Mouse (Mus musculus) gastrocnemius, adult 8-10 months (tissue): Measurements from ENCODE around the gene Ndufs3. TPM values are rescaled to one million over a fixed set of nuclear protein-coding genes. Genes with fewer than 3 reads are reported as not detected.

Experiments used
- DNase-seq, 2 experiments: peaks; one replicate each; pipeline ENCODE4 v3.0.0; 2022; ENCODE audit warnings: low spot score in 2 of 2
- total RNA-seq, 4 experiments: library from RNA; stranded (reverse); gene quantifications; 2 replicates each; pipeline ENCODE4 v1.2.4; 2022

Gene Ndufs3
- 100 to 1,000 TPM; 495 to 615 (median 547) TPM for total RNA-seq

DNA sequence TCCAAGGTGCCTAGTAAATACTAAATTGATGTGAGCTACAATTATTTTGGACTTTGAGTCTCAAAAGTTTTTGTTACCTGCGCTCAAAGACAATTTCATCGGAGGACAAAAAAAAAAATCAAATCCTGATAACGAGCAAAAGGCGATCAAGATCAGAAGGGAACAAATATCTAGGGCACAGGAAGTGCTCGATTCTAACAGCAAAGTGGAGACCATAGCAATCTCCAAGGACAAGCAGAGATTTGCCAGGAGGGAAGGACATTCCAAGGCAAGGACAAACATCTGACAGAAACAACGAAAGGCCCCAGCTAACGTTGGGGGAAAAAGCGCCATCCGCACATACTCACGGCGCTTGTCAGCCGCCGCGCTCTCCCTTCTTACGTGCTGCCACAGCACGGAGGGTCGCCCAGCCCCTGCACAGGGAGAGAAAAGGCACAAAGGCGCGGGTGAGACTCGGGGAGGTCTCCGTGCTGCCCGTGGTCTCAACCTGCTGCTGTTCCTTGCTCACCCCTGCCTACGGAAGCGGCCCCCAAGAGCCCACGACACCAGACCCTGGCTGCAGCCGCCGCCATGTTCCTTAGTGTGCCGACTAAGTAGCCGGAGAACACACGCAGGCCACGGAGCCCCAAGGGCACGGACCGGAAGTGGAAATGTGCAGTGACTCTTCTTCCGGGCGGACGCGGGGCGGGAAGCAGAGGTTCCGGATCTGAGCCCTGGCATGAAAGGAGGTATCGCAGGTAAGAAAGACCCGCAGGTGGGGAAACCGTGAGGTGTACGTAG lies at the start of gene Ndufs3, which contains the start of gene Kbtbd4:
Gene Ndufs3 (minus strand): TSS at position 752 of the 780 bp plus-strand sequence.
Gene Kbtbd4 (plus strand): TSS at position 665 of the 780 bp plus-strand sequence.
- peak; percentile 72 to 75 for DNase-seq

DNA sequence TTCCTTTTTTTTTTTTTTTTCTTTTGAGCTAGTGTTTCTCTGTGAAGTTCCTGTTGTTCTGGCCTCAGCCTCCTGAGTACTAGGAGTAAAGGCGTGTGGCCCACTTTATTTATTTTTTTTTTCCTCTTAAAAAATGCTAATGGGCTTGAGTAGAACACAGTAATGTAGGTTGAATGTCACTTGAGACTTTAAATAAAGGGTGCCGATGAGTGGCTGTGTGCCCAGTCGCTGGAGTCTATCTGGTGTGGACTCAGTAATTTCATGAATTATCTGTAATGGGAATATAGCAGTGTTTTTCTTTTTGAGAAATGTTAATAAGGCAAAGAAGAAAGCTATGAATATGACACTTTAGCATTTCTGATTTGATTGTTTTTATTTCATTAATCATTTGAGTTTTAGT lies 48.8 kb upstream of the Ndufs3 start:
- no peak for DNase-seq

DNA sequence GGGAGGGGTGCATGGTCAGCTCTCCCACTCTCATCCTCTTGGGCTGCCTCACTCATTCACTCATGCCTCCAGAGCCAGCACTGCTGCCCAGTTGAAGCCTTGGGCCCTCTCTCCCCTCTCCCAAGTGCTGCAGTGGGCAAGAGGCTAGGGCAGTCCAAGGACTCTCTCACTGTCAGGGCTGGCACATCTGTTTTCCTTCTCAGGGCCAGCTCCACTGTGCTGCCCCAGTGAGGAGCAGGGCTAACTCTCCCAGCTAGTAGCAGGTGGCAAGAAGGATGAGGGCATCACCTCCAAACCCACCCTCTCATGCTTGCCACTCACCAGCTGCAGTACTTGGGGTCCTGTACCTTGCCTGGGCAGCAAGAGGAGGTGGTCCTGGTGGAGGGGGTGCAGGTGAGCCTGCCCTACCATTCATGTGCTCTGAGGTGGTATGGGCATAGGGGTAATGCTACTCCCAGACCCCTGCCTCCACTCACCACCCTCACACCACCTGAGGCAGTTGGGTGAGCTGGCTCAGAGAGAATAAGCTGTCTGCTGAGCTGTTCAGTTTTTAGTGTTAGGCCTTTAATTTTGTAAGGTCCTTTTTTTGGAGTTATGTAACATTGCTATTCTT lies 46.1 kb upstream of the Ndufs3 start:
- DNase-seq = no peak

DNA sequence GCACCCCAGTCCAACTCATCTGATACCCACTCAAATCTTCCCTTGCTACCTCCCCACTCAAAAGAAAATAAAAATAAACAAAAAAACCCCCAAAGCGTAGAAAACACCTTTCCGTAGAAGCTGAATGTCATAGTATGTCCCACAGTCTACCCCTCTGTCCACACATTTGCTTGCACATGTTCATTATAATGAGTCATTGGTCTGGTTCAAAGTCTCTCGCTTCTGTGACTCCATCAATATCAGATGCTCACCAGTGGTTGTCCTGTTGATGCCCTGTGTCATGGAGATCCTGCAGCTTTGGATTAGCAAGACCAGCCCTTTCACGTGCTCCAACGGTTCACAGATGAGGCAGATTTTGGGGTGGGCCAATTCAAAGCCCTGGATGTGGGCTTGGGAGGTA lies 45.5 kb upstream of the Ndufs3 start:
- no peak for DNase-seq

DNA sequence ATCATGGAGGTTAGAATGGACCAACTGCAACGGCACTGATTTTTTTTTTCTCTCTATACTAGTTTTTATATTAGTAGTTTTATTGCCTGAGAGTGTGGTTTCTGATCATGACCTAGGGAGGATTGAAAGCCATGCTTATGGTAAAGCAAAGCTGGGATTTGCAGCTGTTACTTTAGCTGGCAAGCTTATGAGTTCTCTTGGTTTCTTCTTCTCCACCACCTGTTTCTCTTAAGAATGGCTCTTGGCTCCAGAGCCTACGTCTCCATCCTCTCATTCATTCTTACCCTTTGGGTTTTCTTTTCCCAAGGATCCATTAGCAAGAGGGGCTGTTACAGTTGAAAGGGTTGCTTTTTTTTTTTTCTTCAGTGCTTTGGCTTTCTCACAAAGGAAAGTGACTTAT lies 37.1 kb upstream of the Ndufs3 start:
- DNase-seq = no peak

DNA sequence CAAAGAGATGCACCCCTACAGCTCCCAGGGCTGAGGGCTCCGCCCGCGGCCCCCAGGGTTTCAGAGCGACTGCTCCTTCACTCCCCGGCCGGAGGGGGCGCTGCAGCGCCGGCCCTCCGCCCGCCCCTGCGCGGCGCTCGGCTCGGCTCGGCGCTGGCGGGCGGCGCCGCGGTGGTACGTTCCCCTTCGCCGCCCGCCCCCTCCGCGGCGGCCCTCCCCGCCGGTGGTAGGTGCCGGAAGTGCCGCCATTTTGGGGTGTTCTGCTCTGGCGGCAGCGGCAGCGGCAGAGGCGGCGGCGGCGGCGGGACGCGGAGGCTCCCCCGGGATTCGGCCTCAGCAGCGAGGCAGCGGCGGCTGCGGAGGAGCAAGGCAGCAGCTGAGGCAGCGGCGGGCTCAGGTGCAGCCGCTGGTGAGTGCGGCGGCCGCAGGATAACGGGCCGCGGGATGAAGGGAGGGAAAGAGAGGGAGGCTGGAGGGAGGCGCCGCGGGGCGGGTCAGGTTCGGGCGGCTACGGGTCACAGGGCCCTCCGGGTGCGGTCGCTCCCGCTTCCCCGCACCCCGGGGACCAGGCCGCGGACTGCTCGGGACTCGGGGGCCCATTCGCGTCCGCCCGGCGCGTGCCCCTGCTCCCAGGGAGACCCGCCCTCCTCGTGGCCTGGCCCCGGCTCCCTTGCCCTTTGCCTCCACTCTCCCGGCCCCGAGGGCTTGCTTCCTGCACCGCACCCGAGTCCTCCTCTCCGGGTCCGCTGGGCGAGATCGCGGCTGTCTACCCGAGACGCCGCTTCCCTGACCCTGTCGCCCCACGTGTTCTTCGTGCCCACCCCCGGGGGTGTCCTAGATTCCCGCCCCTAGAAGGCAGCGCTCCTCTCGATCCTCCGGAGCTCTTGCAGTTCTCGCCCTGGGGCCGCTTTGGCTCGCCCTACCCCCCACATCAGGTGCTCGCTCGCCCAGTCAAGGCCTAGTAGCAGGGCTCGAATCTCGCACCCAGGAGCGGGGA lies 35.9 kb upstream of the Ndufs3 start, which contains the start of gene Celf1:
Gene Celf1 (plus strand): TSS at position 150 of the 997 bp plus-strand sequence.
- peak; percentile 70 to 75 for DNase-seq

DNA sequence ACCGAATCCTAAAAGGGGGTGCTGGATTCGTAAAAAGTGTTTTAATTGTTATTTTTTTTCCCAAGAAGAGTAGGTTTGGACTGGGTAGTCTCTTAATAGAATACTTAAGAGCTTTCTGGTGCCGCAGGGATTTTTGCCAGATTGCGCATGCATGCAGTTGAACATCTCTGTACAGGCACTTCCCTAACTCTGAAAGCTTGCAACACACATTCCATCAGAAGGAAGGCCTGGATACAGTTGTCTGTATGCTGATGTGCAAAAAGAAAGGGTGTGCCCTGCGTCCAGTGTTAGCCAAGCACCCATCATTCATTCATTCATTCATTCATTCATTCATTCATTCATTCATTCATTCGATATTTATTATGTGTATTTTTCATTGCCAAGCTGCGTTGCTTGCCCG lies 35.1 kb upstream of the Ndufs3 start:
- no peak for DNase-seq

DNA sequence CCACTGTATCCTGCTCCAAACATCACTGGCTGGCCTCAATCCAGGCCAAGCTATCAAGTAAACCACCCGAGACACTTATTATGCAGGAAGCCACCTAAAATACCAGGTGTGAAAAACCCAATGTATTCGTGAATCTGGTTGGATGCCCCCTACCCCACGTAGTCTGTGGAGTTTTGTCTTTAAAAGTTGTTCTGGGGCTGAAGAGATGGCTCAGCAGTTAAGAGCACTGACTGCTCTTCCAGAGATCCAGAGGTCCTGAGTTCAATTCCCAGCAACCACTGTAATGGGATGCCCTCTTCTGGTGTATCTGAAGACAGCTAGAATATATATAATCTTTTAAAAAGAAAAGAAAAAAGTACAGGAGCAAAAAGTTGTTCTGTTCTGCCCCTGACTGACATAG lies 33.7 kb upstream of the Ndufs3 start:
- no peak for DNase-seq

DNA sequence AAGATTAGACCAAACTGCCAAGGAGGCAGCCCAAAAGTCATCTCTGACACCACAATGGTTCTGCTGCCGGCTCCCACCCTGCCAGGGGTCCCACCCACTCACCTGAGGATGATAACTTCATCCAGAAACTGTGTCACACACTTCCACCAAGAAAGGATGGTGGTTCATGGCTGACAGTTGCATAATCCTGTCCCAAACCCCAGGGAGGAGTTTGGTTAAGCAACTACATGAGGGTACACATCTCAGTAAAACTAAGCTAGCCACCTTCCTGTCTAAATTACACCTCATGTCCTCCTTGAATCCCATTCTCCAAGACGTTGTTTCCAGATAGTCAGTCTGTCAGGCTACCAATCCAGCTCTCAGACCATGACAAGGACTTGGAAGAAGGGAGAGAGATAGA lies 27.6 kb upstream of the Ndufs3 start:
- no peak for DNase-seq

DNA sequence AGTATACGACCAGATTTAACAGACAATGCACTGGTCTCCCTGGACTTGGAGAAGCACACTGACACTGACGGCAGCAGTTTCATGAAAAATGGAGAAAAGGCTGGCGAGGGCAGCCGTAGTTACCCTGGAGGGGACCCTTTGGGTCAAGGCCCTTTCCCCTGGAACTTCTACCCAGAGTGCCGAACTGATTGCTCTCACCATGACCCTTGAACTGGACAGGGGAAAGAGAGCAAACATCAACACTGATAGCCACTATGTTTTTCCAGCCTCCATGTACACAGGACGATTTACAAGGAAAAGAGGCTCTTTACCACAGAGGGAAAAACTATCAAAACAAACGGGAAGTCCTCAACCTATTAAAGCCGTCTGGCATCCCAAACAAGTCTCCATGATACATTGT lies 27.2 kb upstream of the Ndufs3 start:
- no peak for DNase-seq

DNA sequence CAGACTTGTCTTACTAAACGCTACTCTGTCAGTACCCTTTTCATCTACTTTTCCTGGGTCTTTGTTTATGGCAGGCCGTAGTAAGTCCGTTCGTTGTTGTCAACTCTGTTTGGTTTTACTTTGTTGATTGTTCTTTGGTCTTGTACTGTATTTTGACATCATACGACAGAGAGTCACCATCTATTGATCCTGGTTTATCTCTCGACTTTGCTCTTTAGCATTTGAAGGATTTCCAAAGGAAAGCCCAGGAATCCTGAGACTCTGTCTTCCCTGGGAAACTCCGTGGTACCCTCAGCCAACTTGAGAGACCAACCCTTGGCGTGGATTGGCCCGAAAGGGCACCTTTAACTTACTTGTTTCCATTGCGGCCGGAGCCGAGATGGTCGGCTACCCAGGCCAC lies 23.9 kb upstream of the Ndufs3 start:
- no peak for DNase-seq

DNA sequence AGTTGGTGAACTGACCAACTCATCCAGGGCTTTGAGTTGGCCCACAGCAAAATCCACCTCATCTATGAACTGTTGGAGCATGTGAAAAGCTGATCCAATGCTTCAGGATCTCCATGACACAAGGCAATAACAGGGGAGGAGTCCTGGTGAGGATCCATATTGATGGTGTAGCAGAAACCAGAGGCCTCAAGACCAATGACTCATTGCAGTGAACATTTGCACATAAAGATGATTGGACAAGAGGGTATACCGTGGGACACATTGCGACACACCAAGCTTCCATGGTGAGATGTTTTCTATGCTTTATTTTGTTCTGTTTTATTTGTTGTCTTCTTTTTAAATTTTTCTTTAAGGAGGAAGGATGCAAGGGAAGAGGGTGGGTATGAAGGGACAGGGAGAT lies 18.0 kb upstream of the Ndufs3 start:
- no peak for DNase-seq

DNA sequence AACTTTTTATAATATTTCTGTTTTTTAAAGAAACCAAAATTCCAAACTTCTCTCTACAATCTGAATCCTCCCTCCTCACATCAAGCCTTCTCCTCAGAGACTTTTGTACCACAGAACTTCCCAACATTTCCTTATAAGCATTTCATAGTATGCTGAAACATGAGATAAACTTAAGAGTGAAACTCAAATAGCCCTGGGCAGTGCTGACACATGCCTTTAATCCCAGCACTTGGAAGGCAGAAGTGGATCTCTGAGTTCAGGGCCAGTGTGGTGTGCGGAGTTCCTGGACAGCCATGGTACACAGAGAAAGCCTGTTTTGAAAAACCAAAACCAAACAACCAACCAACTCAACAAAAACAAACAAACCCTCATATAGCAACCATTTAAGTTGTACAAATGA lies 16.6 kb upstream of the Ndufs3 start:
- DNase-seq = no peak

DNA sequence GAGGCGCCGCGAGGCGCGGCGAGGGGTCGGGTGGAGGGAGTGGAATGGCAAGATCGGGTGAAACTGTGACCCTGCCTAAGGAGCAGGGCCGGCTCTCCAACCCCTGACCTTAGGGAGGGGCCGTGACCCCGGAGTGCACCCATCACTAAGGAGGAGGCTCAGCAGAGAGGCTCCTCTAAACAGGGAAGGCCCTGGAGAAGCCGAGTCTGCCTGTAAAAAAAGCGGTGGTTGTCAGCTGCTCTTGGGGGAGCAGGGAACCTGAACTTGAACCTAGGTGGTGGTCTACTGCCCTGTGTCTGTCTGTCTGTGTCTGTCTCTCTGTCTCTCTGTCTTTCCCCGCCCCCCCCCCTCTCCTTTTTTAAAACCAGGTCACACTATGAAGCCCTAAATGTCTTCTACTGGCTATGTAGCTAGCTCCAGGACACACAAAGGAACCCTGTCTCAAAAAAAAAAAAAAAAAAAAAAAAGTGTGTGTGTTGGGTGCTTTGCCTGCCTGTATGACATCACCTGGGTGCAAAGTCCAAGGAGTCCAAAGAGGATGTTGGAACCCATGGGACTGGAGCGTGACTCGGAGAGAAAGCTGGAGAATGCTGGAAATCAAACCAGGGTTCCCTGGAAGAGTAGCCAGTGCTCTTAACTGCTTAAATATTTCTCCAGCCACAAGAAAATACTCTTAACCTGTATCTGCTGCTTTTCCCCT lies 13.5 kb upstream of the Ndufs3 start:
- DNase-seq = no peak

DNA sequence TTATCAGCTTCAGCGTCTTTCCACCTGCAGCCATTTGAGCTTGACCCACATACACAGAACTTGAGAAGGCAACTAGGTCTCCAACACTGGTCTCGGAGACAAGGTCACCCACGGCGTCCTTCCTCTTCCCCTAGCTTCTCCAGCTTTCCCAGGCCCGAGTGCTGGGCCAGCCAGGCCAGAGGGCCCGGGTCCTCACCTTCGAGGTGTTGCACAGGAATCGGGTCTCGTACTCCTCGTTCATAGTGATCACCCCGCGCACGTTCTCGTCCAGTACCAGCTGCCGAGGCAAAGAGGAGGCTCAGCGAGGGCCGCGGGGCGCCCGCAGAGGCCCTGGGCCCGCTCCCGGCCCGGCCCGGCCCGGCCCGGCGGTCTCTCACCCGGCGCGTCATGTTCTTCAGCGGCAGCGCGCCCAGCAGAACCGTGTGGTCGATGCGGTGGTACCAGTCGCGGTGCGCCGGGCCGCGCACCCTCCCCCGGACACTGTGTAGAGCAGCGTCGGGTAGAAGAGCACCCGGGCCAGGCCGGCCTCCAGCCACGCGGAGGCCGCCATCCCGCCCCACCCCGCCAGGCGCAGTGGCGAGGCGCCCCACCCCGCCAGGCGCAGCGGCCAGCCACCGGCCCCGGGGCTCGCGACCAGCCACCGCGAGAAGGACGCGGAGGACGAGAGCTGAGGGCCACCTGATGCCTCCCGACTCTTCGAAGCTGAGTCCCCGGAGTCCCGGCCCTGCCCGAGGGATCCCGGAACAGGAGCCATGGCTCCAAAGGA lies 12.8 kb upstream of the Ndufs3 start:
- DNase-seq = peak; percentile 69 to 71

DNA sequence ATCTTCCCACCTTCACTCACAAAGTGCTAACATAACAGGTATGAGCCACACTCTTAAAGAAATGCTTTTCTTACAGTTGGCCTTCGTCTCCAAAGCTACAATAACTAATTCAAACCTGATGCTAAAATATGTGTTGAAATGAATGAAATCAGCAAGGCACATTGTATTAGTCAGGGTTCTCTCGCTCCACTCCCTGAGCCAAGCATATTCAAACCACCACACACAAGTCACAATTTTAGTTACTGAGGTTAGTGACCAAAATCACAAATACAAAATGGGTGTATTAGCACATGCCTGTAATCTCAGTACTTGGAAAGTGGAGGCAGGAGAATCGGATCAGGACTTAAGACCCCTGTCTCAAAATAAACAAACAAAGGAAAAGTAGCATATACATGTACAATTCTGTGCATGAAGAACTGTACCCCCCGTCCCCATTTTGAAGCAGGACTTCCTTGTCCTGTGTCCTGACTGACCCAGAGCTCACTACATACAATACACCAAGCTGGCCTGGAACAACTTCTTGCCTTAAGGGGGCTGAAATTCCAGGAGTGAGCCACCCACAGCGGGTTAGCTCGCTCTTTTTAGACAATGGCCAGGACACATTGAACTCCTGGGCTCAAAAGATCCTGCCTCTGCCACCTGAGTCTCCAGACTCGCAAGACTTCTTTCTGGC lies 12.1 kb upstream of the Ndufs3 start:
- no peak for DNase-seq

DNA sequence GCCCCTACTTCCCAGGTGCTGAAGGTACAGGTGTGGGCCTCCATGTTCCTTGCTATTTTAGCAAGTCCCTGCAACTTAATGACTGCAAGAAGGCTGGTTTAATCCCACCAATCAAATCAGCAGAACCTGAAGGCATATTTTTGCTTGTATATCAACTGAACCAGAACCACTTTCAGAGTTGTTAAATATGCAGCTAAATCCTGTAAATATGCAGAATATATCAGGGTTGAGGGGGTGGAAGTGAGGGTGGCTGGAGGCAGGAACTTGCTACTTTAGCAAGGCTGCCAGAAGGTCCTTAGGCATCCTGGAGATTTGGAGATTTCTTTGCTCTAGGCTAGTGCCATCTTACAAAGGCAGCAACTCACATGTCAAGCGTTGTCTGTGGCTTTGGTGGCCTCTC lies 10.9 kb upstream of the Ndufs3 start:
- DNase-seq = no peak

DNA sequence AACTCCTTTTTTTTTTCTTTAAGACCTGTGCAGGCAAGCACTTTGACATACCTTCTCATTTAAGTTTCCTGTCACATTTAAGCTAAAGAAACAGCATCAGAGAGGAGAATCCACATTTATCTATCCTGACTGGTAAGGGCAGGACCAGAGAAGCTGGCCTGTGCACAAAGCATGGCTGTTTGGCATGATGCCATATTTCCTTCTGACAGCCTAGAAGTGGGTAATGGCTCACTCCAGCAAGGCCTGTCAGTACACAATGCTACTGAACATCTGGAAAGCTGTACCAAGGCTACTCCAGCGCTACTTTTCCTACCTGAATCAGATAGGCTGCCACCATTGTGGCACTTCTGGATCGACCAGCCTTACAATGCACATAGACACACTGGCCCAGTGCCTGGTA lies 9.0 kb upstream of the Ndufs3 start:
- no peak for DNase-seq

DNA sequence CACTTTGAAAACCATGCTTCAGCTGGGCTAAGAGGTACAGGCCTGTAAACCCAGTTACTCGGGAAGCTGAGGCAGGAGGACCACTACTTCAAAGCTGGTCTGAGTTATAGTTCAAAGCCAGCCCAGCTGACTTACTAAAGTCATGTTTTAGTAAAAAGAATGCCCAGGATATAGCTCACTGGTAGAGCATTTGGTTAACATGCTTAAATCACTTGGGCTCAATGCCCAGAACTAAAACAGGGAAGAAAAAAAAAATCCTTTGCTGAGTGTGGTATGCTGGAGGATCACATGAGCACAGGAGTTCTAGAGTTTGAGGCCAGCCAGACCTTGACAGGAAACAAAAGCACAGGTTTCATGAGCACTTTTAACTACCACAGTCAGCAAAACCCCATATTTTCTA lies 7.0 kb upstream of the Ndufs3 start:
- no peak for DNase-seq

DNA sequence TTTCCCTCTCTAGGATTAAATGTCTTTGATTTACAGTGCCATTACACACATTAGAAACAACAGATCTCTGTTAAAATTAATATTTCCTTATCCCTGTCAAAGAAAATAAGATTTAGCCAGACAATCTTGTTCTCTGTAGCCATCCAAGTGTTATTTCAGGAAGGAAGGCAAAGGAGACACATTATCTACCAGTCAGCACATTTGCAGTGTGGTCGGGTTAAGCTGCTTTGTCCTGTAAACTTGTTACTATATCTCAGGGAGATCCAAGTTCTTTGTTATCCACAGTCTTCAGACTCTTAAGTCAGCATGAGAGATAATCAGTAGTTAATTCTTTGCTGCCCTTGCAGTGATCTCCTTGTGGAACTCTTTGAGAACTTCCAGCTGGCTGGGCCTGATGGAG lies 6.2 kb upstream of the Ndufs3 start:
- DNase-seq = no peak
